Mouse (Mus musculus): Measurements from ENCODE around the gene Hbp1. TPM values are rescaled to one million over a fixed set of nuclear protein-coding genes. Genes with fewer than 3 reads are reported as not detected.
A peak's percentile ranks its signal among the peaks of the same experiment; 100 is the strongest.

The Hbp1 gene
- polyA plus RNA-seq, 1 experiment from 2014 or later, result 70.8 TPM

DNA sequence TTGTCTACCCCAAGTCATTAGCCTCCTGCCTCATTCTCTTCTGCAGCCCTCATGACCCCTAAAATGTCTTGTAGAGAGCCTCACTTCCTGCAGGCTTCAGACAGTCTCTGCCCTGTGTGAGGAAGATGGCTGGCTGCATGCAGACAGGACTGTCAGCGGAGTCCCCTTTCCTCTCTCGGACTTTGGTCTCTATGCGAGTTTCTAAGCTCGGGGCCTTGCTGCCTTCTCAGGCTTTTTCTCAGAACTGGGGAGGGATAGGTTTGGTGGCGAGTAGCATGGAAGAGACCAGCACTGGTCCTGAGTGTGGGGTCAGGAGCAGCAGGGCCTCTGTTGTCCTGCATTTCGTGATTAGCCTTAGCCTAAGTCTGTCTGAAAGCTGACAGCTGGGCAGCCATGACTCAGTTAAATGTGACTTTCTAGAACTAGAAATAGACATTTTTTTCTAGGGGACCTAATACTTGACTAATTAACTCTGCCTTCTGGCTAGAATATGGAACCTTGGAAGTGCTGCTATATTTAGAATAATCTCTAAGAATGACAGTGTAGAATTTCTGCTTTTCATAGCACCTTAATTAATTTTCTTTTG is 37.3 kb downstream of the Hbp1 start:
- no peaks in the 10 kb centered on the region for H3K9me3 ChIP-seq (ENCODE audit: control insufficient read depth, low read length)
- DNase-seq (no peak), ATAC-seq (ENCODE audit: low FRiP score, low TSS enrichment) (no peak)
- H3K36me3 ChIP-seq (ENCODE audit: control insufficient read depth, insufficient read depth, low read length), result no peaks in the 10 kb centered on the region
- no peak overlapping the region for H3K9ac ChIP-seq (replicated peaks; ENCODE audit: low read length)
- H3K4me1 ChIP-seq (ENCODE audit: control insufficient read depth, insufficient read depth, low read length), result no peaks in the 10 kb centered on the region
- H3K4me3 ChIP-seq (replicated peaks; ENCODE audit: low read depth, low read length), result no peak overlapping the region
- no peak overlapping the region for H3K4me2 ChIP-seq (ENCODE audit: low read length)
- no peak overlapping the region for H3K27ac ChIP-seq (replicated peaks; ENCODE audit: low read depth, low read length)
- WGBS, result 86% methylated on average over 6 of the region's 6 CpGs
- no peaks in the 10 kb centered on the region for H3K27me3 ChIP-seq (ENCODE audit: control insufficient read depth, insufficient read depth, low read length)

DNA sequence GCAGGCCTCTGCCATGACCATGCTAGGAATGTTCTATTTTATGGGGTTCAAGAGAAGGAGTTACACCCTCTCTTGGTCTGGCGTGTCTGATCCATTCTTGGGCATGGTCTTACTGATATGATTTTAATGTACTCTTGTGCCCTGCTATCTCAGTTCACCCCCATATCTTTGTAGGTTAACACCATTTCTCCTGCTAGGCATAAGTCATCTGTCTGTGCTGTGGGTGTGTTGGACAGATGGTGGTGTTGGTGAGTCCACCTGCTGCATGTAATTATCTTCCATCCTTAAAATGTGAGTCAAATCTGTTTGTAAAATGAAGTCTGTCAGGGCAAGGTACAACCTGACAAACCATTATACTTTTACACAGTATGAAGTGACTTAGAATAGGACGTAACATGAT is 42.9 kb downstream of the Hbp1 start:
- WGBS, result 97% methylated on average over 2 of the region's 2 CpGs
- H3K36me3 ChIP-seq (ENCODE audit: control insufficient read depth, insufficient read depth, low read length), result no peaks in the 10 kb centered on the region

DNA sequence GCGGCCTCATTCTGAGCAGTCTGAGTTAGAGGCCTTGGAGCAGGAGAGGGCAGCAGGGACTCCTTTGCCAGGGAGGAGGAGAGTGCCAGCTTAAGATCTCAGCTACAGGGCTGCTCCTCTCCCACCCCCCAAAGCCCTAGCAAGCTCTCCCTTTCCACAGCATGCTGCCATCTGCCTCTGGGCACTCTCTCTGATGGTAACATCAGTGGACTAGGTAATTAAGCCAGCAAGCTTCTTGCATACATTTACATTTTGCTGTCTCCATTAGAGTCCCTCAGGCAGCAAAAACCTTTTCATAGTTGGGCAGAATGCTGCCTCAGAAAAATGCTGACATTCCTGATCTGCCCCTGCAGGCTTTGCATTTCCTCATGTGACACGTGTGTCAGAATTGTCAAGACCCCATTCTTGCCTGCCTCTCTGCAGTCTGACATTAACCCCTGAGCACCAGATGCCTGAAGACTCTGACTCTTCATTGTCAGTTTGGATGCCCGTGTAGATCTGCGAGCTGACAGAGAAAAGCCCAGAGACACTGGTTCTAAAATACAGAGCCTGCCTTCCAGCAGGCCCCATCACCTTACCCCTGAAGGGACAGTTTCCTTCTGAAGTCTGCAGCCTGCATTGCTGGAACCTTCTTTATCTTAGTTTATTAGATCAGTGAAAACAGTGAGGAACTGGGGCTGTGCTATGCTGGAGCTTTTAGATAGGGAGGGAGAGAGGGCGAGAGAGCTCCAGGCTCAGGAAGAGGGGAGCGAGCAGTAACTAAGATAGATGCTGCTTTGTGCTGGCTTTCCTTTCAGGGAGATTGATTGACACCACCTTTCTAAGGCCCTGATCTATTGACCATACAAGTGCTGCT is 44.4 kb downstream of the Hbp1 start:
- Histone ChIP-seq H3K36me3 (ENCODE audit: control insufficient read depth, insufficient read depth, low read length) (no peaks in the 10 kb centered on the region), H3K4me1 (ENCODE audit: control insufficient read depth, insufficient read depth, low read length) (peaks cover 18% of the 10 kb centered on the region), H3K4me3 (replicated peaks; ENCODE audit: low read depth, low read length) (no peak overlapping the region), H3K27ac (replicated peaks; ENCODE audit: low read depth, low read length) (peak overlapping the region; percentile 86), H3K9me3 (ENCODE audit: control insufficient read depth, low read length) (no peaks in the 10 kb centered on the region), H3K27me3 (ENCODE audit: control insufficient read depth, insufficient read depth, low read length) (no peaks in the 10 kb centered on the region), H3K4me2 (ENCODE audit: low read length) (0 out of 2 replicates have a peak overlapping the region, but pooled peaks have one; percentile 5), H3K9ac (replicated peaks; ENCODE audit: low read length) (no peak overlapping the region; the same call in 1 of the 2 replicates)
- ATAC-seq (ENCODE audit: low FRiP score, low TSS enrichment) (peak; percentile 93), DNase-seq (peak; percentile 84)
- WGBS, result 27% methylated on average over 6 of the region's 6 CpGs

More for the DNA sequence above, 42.9 kb downstream of the Hbp1 start:
- Histone ChIP-seq H3K4me2 (ENCODE audit: low read length) (no peak overlapping the region), H3K27me3 (ENCODE audit: control insufficient read depth, insufficient read depth, low read length) (no peaks in the 10 kb centered on the region), H3K27ac (replicated peaks; ENCODE audit: low read depth, low read length) (peak overlapping the region; percentile 67), H3K9me3 (ENCODE audit: control insufficient read depth, low read length) (no peaks in the 10 kb centered on the region), H3K4me1 (ENCODE audit: control insufficient read depth, insufficient read depth, low read length) (peaks cover 18% of the 10 kb centered on the region), H3K4me3 (replicated peaks; ENCODE audit: low read depth, low read length) (no peak overlapping the region), H3K9ac (replicated peaks; ENCODE audit: low read length) (no peak overlapping the region)
- DNase-seq (no peak), ATAC-seq (ENCODE audit: low FRiP score, low TSS enrichment) (no peak)

DNA sequence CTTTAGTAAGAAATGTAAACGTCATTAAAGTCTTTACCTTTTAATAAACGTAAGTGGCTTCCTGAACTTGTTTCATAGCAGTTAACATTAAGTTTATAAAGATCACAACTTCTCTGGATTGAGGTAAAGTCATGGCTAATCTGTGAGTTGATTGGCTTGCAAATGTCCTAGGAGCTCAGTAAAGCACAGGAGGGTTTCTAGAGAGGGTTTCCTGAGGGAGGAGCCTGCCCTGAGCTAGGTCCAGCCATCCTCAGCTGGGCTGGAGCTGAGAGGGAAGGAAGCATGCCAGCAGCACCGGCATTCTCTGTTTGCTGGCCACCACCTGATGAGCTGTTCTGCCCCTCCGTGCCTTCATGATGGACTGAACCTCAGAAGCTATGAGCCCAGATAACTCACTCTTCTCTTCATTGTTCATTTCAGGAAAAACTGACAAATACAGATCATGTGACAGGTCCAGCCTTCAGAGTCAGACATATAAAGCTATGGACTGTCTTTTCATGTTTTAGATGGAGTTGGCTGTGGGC is 49.9 kb downstream of the Hbp1 start:
- no peak for DNase-seq
- WGBS, result 88% methylated on average over 4 of the region's 4 CpGs
- ATAC-seq (ENCODE audit: low FRiP score, low TSS enrichment), result no peak

DNA sequence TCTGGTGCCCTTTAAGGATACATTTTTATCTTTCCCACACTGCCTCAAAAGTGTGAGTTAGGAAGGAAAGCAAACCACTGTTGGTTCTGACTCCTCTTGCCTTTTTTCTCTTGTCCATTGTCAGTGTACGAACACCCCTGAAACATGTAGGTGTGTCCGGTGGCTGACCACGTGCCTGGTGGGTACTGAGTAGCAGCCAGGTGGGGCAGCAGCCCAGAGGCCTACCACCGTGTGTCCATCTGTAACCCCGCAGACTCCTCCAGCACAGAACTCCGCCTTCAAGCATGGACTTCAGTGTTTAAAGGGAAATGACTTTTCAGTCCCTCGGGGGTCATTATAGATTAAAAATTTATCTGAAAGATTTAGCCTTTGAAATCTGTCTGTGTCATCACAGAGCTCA is 52.9 kb downstream of the Hbp1 start:
- no peak overlapping the region for H3K9ac ChIP-seq (replicated peaks; ENCODE audit: low read length)
- no peaks in the 10 kb centered on the region for H3K27me3 ChIP-seq (ENCODE audit: control insufficient read depth, insufficient read depth, low read length)
- peak overlapping the region; percentile 78; the same call in 1 of the 2 replicates for H3K27ac ChIP-seq (replicated peaks; ENCODE audit: low read depth, low read length)
- H3K9me3 ChIP-seq (ENCODE audit: control insufficient read depth, low read length), result no peaks in the 10 kb centered on the region
- peaks cover 32% of the 10 kb centered on the region for H3K4me1 ChIP-seq (ENCODE audit: control insufficient read depth, insufficient read depth, low read length)
- 55% methylated on average over 7 of the region's 7 CpGs for WGBS
- no peak overlapping the region for H3K4me3 ChIP-seq (replicated peaks; ENCODE audit: low read depth, low read length)
- no peaks in the 10 kb centered on the region; the same call in 1 of the 2 replicates for H3K36me3 ChIP-seq (ENCODE audit: control insufficient read depth, insufficient read depth, low read length)
- ATAC-seq (ENCODE audit: low FRiP score, low TSS enrichment) (no peak), DNase-seq (no peak)
- H3K4me2 ChIP-seq (ENCODE audit: low read length), result no peak overlapping the region

More for the DNA sequence above, 49.9 kb downstream of the Hbp1 start:
- Histone ChIP-seq H3K27me3 (ENCODE audit: control insufficient read depth, insufficient read depth, low read length) (no peaks in the 10 kb centered on the region), H3K4me2 (ENCODE audit: low read length) (no peak overlapping the region), H3K4me3 (replicated peaks; ENCODE audit: low read depth, low read length) (no peak overlapping the region), H3K4me1 (ENCODE audit: control insufficient read depth, insufficient read depth, low read length) (peaks cover 30% of the 10 kb centered on the region), H3K36me3 (ENCODE audit: control insufficient read depth, insufficient read depth, low read length) (no peaks in the 10 kb centered on the region; the same call in 1 of the 2 replicates), H3K27ac (replicated peaks; ENCODE audit: low read depth, low read length) (no peak overlapping the region), H3K9me3 (ENCODE audit: control insufficient read depth, low read length) (no peaks in the 10 kb centered on the region), H3K9ac (replicated peaks; ENCODE audit: low read length) (no peak overlapping the region)

DNA sequence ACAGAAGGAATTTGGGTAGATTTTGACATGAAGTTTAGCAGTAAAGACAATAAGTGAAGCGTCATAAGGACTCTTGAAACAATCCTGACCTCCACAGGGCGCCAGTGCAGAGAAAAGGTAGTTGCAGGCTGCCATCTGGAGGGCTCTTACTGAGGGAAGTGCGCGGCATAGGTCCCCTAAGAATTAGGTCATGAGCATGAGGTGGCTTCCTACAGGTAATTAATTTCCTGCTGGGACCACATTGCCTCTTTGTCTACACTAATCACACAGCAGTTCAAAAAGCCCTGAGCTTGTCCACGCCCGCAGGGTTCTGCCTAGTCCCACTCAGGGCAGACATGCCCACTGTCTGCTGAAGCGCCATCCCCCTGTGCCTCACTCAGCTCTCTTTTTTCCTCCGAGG is 53.3 kb downstream of the Hbp1 start:
- peak; percentile 28 for ATAC-seq (ENCODE audit: low FRiP score, low TSS enrichment)
- Histone ChIP-seq H3K9ac (replicated peaks; ENCODE audit: low read length) (no peak overlapping the region), H3K27me3 (ENCODE audit: control insufficient read depth, insufficient read depth, low read length) (no peaks in the 10 kb centered on the region), H3K4me1 (ENCODE audit: control insufficient read depth, insufficient read depth, low read length) (peaks cover 32% of the 10 kb centered on the region), H3K27ac (replicated peaks; ENCODE audit: low read depth, low read length) (peak overlapping the region; percentile 78), H3K36me3 (ENCODE audit: control insufficient read depth, insufficient read depth, low read length) (no peaks in the 10 kb centered on the region; the same call in 1 of the 2 replicates), H3K4me3 (replicated peaks; ENCODE audit: low read depth, low read length) (no peak overlapping the region), H3K9me3 (ENCODE audit: control insufficient read depth, low read length) (no peaks in the 10 kb centered on the region), H3K4me2 (ENCODE audit: low read length) (no peak overlapping the region)
- WGBS, result 25% methylated on average over 8 of the region's 8 CpGs
- peak; percentile 65 for DNase-seq

DNA sequence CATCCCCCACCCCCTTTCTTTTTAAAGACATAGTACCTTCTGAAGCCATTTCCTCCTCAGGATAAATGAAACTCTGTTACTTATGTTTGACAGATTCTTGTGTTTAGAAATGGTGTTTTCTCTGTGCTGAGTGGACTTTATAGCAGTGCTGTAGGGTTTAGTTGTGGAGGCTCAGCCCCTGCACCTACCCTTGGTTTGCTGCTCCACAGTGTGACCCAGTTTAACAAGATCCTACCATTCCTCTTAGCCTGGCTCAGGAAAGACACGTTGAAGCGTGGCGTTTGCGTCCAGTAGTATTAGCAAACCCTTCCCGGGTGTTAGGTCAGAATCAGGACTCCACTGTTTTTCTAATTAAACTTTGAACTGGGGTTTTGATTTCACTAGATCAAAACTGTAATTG is 54.0 kb downstream of the Hbp1 start:
- Histone ChIP-seq H3K9me3 (ENCODE audit: control insufficient read depth, low read length) (no peaks in the 10 kb centered on the region), H3K36me3 (ENCODE audit: control insufficient read depth, insufficient read depth, low read length) (no peaks in the 10 kb centered on the region; the same call in 1 of the 2 replicates), H3K4me3 (replicated peaks; ENCODE audit: low read depth, low read length) (no peak overlapping the region), H3K4me1 (ENCODE audit: control insufficient read depth, insufficient read depth, low read length) (peaks cover 32% of the 10 kb centered on the region), H3K9ac (replicated peaks; ENCODE audit: low read length) (no peak overlapping the region; the same call in 1 of the 2 replicates), H3K27me3 (ENCODE audit: control insufficient read depth, insufficient read depth, low read length) (no peaks in the 10 kb centered on the region), H3K4me2 (ENCODE audit: low read length) (no peak overlapping the region), H3K27ac (replicated peaks; ENCODE audit: low read depth, low read length) (peak overlapping the region; percentile 78)
- WGBS, result 13% methylated on average over 5 of the region's 5 CpGs
- DNase-seq, result no peak
- peak; percentile 16; the same call in 1 of the 2 replicates for ATAC-seq (ENCODE audit: low FRiP score, low TSS enrichment)

DNA sequence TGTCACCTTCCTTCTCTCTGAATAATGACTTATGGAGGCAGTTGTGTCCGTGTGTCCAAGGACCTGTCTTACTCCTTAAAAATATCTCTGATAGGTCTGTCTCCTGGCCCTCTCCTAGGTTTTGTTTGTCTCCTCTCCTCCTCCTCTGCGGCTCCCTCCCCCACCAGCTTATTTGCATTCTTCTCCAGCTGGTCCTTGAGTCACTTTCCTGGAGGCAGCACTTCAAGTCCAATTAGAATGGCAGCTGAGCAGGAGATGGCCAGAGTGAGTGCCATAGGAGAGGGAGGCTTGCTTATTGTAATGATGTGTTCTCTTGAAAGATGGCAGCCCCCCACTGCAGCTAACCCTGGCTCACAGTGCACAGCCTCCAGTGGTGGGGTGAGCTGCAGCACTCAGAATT is 54.4 kb downstream of the Hbp1 start:
- no peaks in the 10 kb centered on the region for H3K9me3 ChIP-seq (ENCODE audit: control insufficient read depth, low read length)
- peak overlapping the region; percentile 78 for H3K27ac ChIP-seq (replicated peaks; ENCODE audit: low read depth, low read length)
- ATAC-seq (ENCODE audit: low FRiP score, low TSS enrichment) (peak; percentile 83), DNase-seq (peak; percentile 62)
- no peaks in the 10 kb centered on the region; the same call in 1 of the 2 replicates for H3K36me3 ChIP-seq (ENCODE audit: control insufficient read depth, insufficient read depth, low read length)
- 6% methylated on average over 2 of the region's 2 CpGs for WGBS
- no peak overlapping the region; the same call in 1 of the 2 replicates for H3K9ac ChIP-seq (replicated peaks; ENCODE audit: low read length)
- no peak overlapping the region for H3K4me2 ChIP-seq (ENCODE audit: low read length)
- peaks cover 32% of the 10 kb centered on the region for H3K4me1 ChIP-seq (ENCODE audit: control insufficient read depth, insufficient read depth, low read length)
- H3K27me3 ChIP-seq (ENCODE audit: control insufficient read depth, insufficient read depth, low read length), result no peaks in the 10 kb centered on the region
- no peak overlapping the region for H3K4me3 ChIP-seq (replicated peaks; ENCODE audit: low read depth, low read length)

Data from midbrain, embryonic 14.5 days (tissue).